Mouse (Mus musculus): ENCODE measurements around the gene Rbm4b. TPM values are rescaled to one million over a fixed set of nuclear protein-coding genes. Genes with fewer than 3 reads are reported as not detected.

Rbm4b gene
- total and polyA plus RNA-seq, 3 experiments = 7.0 to 11.1 TPM; not detected in 1

- no peak for DNase-seq (ENCODE audit: low read depth, low spot score)
- Histone ChIP-seq H3K4me1 (ENCODE audit: control insufficient read depth in 1 of 2, insufficient read depth in 2 of 2, low read length in 2 of 2) (no peaks in the 10 kb centered on the region), H3K9me3 (replicated peaks; ENCODE audit: insufficient read depth, low read length) (no peaks in the 10 kb centered on the region), H3K79me2 (ENCODE audit: control insufficient read depth, insufficient read depth, low read length, poor library complexity) (no peaks in the 10 kb centered on the region), H3K9ac (ENCODE audit: control insufficient read depth, low read depth, low read length, poor library complexity, severe bottlenecking) (no peak overlapping the region), H3K4me3 (ENCODE audit: control insufficient read depth in 1 of 2, insufficient read depth in 1 of 2, low read depth in 2 of 2, low read length in 2 of 2) (no peak overlapping the region), H3K36me3 (ENCODE audit: control insufficient read depth in 1 of 2, insufficient read depth in 2 of 2, low read length in 2 of 2) (no peaks in the 10 kb centered on the region), H3K27ac (ENCODE audit: control insufficient read depth, low read depth, low read length) (no peak overlapping the region), H3K27me3 (ENCODE audit: control insufficient read depth in 1 of 2, insufficient read depth in 2 of 2, low read length in 2 of 2) (no peaks in the 10 kb centered on the region)
- TF ChIP-seq NELFE (IDR thresholded peaks at IDR 0.05; ENCODE audit: low read depth, low read length) = no peak
- no peak for TF ChIP-seq TCF12 (IDR thresholded peaks at IDR 0.05; ENCODE audit: low read depth, low read length)
- TF ChIP-seq ZNF384 (IDR thresholded peaks at IDR 0.05; ENCODE audit: low read depth, low read length) = no peak
- no peak for TF ChIP-seq RCOR1 (IDR thresholded peaks at IDR 0.05; ENCODE audit: low read depth, low read length)
- no peak for TF ChIP-seq ZMIZ1 (IDR thresholded peaks at IDR 0.05; ENCODE audit: low read depth, low read length)
- TF ChIP-seq POLR2AphosphoS5 (IDR thresholded peaks at IDR 0.05; ENCODE audit: borderline replicate concordance, low read depth, low read length) = no peak
- no peak for TF ChIP-seq MYC (IDR thresholded peaks at IDR 0.05; ENCODE audit: low read depth, low read length)
- TF ChIP-seq TBP (IDR thresholded peaks at IDR 0.05; ENCODE audit: low read depth, low read length) = no peak
- TF ChIP-seq ETS1 (IDR thresholded peaks at IDR 0.05; ENCODE audit: low read depth, low read length) = no peak
- TF ChIP-seq ELF1 (IDR thresholded peaks at IDR 0.05; ENCODE audit: low read depth, low read length) = no peak
- TF ChIP-seq HCFC1 (IDR thresholded peaks at IDR 0.05; ENCODE audit: low read depth, low read length) = no peak
These were observed 43.3 kb upstream of the Rbm4b start for GRCm38 (mm10) chr19:4712781-4713526.

DNA sequence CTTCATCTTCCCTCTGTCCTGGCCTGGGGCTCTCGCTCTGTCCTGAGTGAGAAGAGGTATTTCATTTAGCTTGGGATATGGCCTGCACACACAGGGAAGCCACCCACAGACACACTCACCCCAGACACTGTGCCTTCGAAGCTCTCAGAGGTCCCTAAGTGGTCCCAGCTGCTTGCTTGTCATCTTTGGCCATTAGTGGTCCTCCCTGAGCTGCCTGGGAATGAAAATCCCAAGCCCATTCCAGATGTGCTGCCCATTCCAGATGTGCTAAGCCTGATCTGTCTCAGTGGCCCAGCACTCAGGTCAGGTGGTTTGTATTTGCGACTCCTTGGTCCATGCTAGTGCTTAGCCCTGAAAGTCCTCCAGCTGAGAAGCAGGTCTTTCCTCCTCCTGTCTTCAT, 42.4 kb upstream of the Rbm4b start:
- no peaks in the 10 kb centered on the region for H3K27me3 ChIP-seq (ENCODE audit: control insufficient read depth in 1 of 2, insufficient read depth in 2 of 2, low read length in 2 of 2)
- no peak overlapping the region for H3K9ac ChIP-seq (ENCODE audit: control insufficient read depth, low read depth, low read length, poor library complexity, severe bottlenecking)

More for the DNA sequence above, 42.4 kb upstream of the Rbm4b start:
- no peak overlapping the region for H3K27ac ChIP-seq (ENCODE audit: control insufficient read depth, low read depth, low read length)
- H3K9me3 ChIP-seq (replicated peaks; ENCODE audit: insufficient read depth, low read length) = no peaks in the 10 kb centered on the region
- peaks cover 0 to 3% of the 10 kb centered on the region in 2 experiments; a peak in 2 of 4 replicates for H3K36me3 ChIP-seq (ENCODE audit: control insufficient read depth in 1 of 2, insufficient read depth in 2 of 2, low read length in 2 of 2)
- H3K4me1 ChIP-seq (ENCODE audit: control insufficient read depth in 1 of 2, insufficient read depth in 2 of 2, low read length in 2 of 2) = peaks cover 0 to 8% of the 10 kb centered on the region in 2 experiments; a peak in 1 of 4 replicates
- no peak overlapping the region for H3K4me3 ChIP-seq (ENCODE audit: control insufficient read depth in 1 of 2, insufficient read depth in 1 of 2, low read depth in 2 of 2, low read length in 2 of 2)
- no peaks in the 10 kb centered on the region for H3K79me2 ChIP-seq (ENCODE audit: control insufficient read depth, insufficient read depth, low read length, poor library complexity)
- no peak for DNase-seq (ENCODE audit: low read depth, low spot score)
- no peak for TF ChIP-seq ZMIZ1 (IDR thresholded peaks at IDR 0.05; ENCODE audit: low read depth, low read length)
- no peak for TF ChIP-seq HCFC1 (IDR thresholded peaks at IDR 0.05; ENCODE audit: low read depth, low read length)
- TF ChIP-seq MAX (IDR thresholded peaks at IDR 0.05; ENCODE audit: low read length) = no peak
- TF ChIP-seq E2F4 (IDR thresholded peaks at IDR 0.05; ENCODE audit: borderline replicate concordance, low read depth, low read length) = no peak
- no peak for TF ChIP-seq MAZ (IDR thresholded peaks at IDR 0.05; ENCODE audit: low read depth, low read length)
- TF ChIP-seq GATA1 (IDR thresholded peaks at IDR 0.05; ENCODE audit: low read depth, low read length) = no peak
- no peak for TF ChIP-seq POLR2AphosphoS2 (IDR thresholded peaks at IDR 0.05; ENCODE audit: low read length)
- no peak for TF ChIP-seq ZKSCAN1 (IDR thresholded peaks at IDR 0.05; ENCODE audit: low read depth, low read length)
- no peak for TF ChIP-seq RAD21 (IDR thresholded peaks at IDR 0.05; ENCODE audit: low read depth, low read length)
- no peak for TF ChIP-seq NELFE (IDR thresholded peaks at IDR 0.05; ENCODE audit: low read depth, low read length)
- no peak for TF ChIP-seq SMC3 (IDR thresholded peaks at IDR 0.05; ENCODE audit: low read depth, low read length)
- TF ChIP-seq TCF12 (IDR thresholded peaks at IDR 0.05; ENCODE audit: low read depth, low read length) = no peak
- no peak for TF ChIP-seq EP300 (IDR thresholded peaks at IDR 0.05; ENCODE audit: low read depth in 1 of 2, low read length in 2 of 2)
- TF ChIP-seq SIN3A (IDR thresholded peaks at IDR 0.05; ENCODE audit: low read length) = no peak
- TF ChIP-seq ZC3H11A (IDR thresholded peaks at IDR 0.05; ENCODE audit: low read depth, low read length) = no peak
- TF ChIP-seq MYB (IDR thresholded peaks at IDR 0.05; ENCODE audit: low read depth, low read length) = no peak
